Mouse (Mus musculus): Measurements from ENCODE around the gene Nme2.

Gene Nme2

GRCm38 (mm10) chr11:93956159-93956558 lies at the start of gene Nme2:
TSS of gene Nme2 (minus strand) at chr11:93956259.
- in situ Hi-C loops (cut with MboI, MseI): no loop called here

DNA sequence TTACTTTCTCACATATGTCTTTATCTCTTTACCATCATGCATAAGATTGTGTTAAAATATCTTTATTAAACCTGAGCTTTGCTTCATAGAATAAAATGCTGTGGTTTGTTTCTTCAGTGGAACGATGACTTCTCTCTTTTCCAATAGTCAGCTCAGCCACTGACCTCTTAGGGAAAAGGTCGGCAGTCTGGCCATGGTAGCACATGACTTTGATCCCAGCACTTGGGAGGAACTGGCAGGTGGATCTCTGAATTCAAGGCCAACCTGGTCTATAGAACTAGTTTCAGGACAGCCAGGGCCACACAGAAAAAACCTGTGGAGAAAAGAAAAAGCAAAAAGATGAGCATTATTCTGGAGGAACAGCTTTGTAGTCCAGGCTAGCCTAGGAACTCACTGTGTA lies 47.3 kb upstream of the Nme2 start:
- in situ Hi-C loops (cut with MboI, MseI): no loop called here

DNA sequence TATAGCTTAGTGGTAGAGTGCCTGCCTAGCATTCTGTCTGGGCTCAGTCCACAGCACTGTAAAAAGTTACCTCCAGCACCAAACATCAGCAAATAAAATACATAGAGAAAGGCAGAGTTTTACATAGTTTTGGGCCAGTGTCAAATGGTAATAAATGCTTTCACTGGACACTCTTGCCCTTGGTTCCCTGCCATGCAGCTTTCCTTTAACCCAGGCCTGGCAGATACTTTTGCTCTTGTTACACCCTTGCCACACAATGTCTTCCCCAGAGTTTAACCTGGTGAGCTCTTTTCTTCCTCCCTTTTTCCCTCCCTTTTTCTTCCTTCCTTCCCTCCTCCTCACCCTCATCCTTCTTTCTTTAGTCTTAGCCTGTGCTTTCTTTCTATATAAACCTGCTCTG lies 43.2 kb upstream of the Nme2 start:
- in situ Hi-C loops (cut with MboI, MseI): no loop called here

DNA sequence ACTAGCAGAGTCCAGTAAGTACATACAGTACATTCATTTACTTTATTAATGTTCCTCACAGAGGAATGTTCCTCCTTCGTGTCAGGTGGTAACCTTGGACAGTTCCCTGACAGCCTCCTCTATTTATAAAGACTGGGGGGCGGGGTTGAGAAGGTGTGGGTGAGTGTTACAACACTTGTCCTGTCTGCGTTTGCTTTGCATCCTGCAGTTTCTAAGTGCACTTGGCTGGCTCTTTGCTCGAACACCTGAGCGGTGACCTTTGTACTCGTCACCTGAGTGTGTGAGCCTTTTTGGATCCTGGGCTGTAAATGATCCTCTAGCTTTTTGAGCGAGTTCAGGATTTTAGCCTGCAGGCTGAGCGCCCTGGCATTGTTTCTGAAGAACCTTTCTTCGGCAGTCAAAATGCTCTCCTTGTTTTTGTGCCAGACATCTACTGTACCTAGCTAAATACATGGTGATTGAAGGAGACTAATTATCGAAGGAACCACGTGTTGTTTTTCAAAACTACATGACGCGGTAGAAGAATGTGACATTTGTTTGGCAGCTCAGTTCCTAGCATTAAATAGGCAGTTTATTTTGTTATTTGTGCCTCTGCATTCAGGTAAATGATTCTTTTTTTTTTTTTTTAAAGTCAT lies 41.2 kb upstream of the Nme2 start:
- in situ Hi-C loops (cut with MboI, MseI): no loop called here

DNA sequence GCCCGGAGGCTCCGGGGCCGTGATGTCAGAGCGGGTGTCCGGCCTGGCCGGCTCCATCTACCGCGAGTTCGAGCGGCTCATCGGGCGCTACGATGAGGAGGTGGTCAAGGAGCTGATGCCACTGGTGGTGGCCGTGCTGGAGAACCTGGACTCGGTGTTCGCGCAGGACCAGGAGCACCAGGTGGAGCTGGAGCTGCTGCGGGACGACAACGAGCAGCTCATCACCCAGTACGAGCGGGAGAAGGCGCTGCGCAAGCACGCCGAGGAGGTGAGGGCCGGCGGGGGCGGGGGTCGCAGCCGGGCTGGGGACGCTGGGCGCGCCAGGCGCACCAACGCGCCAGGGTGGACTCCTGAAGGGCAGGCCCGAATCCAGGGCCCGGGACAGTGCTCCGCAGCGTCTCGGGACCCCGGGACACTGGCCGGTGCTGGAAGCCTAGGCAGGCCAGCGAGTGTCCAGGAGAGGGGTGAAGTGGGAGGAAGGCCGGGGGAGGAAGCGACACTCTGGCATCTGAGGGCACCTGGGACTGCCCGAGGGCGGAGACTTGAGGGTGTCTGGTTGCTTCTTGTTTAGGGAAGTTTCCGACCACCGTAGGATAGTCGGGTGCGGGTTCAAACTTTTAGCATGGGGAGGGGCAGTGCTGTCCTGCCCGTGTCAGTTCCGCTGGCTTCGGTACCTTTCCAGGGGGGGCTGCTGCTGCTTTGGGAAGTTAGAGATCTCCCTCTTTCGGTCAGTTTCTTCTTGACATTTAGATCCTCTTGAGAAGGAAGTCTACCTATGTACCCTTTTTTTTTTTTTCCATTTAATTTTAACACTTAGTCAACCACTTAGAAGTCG lies 40.5 kb upstream of the Nme2 start:
- in situ Hi-C loops (cut with MboI, MseI): no loop called here

GRCm38 (mm10) chr11:93995720-93996305 lies 39.8 kb upstream of the Nme2 start, which contains the start of gene Spag9:
TSS of gene Spag9 (plus strand) at chr11:93996091.
- in situ Hi-C loops (cut with MboI, MseI): no loop called here

GRCm38 (mm10) chr11:93995111-93995719 lies 39.2 kb upstream of the Nme2 start:
- in situ Hi-C loops (cut with MboI, MseI): no loop called here

GRCm38 (mm10) chr11:93994531-93994930 lies 38.5 kb upstream of the Nme2 start:
- in situ Hi-C loops (cut with MboI, MseI): no loop called here

- in situ Hi-C loops (cut with MboI, MseI): no loop called here
These were observed 32.4 kb upstream of the Nme2 start for GRCm38 (mm10) chr11:93988328-93989062.

DNA sequence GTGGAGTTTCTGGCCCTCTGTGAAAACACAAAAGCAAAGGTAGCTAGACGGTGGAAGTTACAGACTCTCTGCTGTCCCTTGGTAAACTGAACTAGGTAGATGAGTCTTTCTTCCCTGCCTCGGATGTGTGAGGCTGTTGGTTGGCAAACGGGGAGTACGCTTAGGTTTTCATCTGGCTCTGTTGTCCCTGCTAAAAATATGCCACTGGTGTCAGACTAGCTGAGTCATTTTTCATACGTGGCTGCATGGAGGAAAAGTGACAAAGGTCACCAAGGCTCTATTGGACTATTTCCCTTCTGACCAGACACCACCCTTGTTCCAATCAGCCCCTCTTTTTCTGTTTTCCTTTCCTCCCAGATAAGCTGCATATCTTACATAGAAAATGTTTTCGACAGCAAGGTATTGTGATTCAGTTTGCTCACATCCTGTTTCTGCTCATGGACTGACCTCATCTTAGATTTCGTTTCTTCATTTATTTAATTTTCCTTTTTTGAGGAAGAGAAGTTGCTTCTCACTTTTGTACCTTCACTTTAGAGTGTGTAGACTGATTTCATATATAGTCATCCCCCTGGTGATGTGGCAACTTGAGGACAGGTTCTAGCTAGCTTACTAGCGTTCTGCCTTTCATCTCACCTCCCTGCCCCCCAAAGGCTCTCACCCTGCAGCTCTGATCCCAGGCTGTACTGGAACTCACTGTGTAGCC lies 31.7 kb upstream of the Nme2 start:
- in situ Hi-C loops (cut with MboI, MseI): no loop called here

- in situ Hi-C loops (cut with MboI, MseI): no loop called here
These were observed 31.0 kb upstream of the Nme2 start for GRCm38 (mm10) chr11:93987026-93987425.

- in situ Hi-C loops (cut with MboI, MseI): no loop called here
These were observed 30.2 kb upstream of the Nme2 start for GRCm38 (mm10) chr11:93986298-93986697.

GRCm38 (mm10) chr11:93985265-93985664 lies 29.2 kb upstream of the Nme2 start:
- in situ Hi-C loops (cut with MboI, MseI): no loop called here

DNA sequence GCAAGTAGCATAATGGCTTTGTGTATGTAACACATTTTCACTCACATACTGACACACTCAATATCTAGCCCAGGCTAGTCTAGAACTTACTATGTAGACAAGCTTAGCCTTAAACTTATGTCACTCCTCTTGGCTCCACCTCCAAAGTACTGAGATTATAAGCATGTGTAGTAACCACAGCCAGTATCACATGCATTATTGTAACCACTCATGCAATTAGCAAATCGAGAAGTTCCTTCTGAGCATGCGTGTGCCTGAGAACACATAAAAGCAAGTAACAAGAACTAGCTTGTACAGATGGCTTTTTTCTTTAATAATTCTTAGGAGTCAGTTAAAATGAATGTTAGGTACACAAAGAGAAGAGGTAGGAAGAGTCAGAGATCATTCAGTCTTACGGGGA lies 28.6 kb upstream of the Nme2 start:
- in situ Hi-C loops (cut with MboI, MseI): no loop called here

- in situ Hi-C loops (cut with MboI, MseI): no loop called here
These were observed 23.5 kb upstream of the Nme2 start for GRCm38 (mm10) chr11:93979502-93980049.

DNA sequence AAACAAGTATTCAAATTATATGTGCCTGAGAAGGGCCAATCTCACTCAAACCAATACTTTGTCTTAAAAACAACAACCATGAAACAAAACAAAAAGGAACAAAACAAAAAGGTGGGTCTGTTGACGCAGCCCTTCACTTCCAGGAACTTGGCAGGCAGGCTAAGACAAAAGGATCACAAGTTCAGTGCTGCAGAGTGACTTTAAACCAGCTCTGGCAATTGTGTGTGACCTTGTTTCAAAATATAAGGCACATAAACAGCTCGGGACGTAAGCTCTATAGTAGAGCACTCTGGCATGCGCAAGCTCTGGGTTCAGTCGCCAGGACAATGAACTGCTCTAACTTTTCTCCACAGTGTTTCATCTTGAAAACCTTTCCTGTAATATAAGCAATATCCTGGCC lies 16.9 kb upstream of the Nme2 start:
- in situ Hi-C loops (cut with MboI, MseI): loop anchor here (5.0 kb wide), 1 partner anchor 109 kb away; no protein-coding TSS in a partner anchor

GRCm38 (mm10) chr11:93969799-93970198 lies 13.7 kb upstream of the Nme2 start:
- in situ Hi-C loops (cut with MboI, MseI): loop anchor here (5.0 kb wide), 1 partner anchor 113 kb away; no protein-coding TSS in a partner anchor

DNA sequence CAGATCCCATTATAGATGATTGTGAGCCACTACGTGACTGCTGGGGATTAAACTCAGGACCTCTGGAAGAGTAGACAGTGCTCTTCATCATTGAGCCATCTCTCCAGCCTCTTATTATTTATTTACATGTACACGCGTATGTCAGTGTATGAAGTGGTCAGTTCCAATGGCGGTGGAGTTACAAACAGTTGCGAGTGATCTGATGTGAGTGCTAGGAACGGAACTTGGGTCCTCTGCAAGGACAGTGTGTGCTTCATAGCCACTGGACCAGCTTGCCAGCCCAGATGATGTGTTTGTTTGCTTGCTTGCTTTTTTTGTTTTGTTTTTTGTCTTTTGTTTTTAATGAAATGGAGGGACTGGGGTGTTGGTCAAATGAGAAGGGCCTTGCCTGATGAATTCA lies 13.1 kb upstream of the Nme2 start:
- in situ Hi-C loops (cut with MboI, MseI): no loop called here

DNA sequence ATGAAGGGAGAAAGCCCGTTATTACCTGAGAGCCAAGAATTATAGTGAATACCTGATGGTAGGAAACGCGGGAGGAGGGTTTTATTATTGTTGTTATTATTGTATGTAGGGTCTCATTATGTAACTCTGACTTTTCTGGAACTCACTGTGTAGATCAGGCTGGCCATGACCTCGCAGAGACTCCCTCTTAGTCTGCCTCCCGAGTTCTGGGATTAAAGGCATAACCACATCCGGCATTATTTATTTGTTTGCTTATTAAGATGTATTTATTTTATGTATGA lies 12.7 kb upstream of the Nme2 start:
- in situ Hi-C loops (cut with MboI, MseI): no loop called here

GRCm38 (mm10) chr11:93968005-93968847 lies 12.2 kb upstream of the Nme2 start, which contains the start of the genes Gm20390 and Nme1:
TSS of gene Gm20390 (minus strand) at chr11:93968293.
TSS of gene Nme1 (minus strand) at chr11:93968521.
- in situ Hi-C loops (cut with MboI, MseI): no loop called here
